11 mouse cellular contexts compared by ENCODE assay signal in the genomic region with DNA sequence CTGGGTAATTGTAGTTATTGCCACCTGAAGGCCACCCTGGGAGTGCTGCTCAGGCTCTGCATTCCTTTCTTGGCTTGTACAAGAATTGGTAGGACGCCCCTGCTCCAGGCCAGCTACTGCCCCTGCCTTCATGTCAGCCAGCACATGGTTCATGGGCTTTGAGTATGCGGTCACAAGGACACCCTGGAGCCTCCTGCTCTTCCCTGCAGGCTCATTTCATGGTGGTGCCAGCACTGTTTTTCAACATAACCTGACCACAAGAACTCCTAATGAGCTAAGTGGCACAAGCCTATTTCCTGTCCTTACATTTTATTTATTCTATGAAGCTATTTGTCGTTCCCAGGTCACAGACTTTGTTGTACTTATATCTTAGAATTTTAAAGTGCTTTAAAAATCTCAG.
DNase-seq lines count a peak whose midpoint lies in the region; ATAC-seq and TF ChIP-seq lines count a peak whose summit lies in the region.
"Had no signal": no experiment of that assay in that cellular context is flagged by ENCODE, and none has a peak within 500 bp of the region (broad histone marks: within the 10 kb centered on the region; RNA-seq: fewer than 3 reads in every experiment).

No protein-coding gene starts in this region.

- ATAC-seq in hindbrain, embryonic 14.5 days (ENCODE audit: low FRiP score), result no peak
- no peak for ATAC-seq in hindbrain, embryonic 11.5 days (ENCODE audit: low FRiP score)
- ATAC-seq in CD4-positive, CD25-positive, alpha-beta regulatory T cell, adult 4 months, result peak; percentile 12
- ATAC-seq in megakaryocyte, adult 5-6 weeks (ENCODE audit: poor library complexity, severe bottlenecking), result peak; percentile 11; the same call in 1 of the 2 replicates

- H3K36me3 ChIP-seq in hindbrain, embryonic 14.5 days (replicated peaks; ENCODE audit: control insufficient read depth, insufficient read depth), result no peaks in the 10 kb centered on the region
- H3K36me3 ChIP-seq in hindbrain, embryonic 11.5 days (ENCODE audit: control insufficient read depth, insufficient read depth, low read length), result no peaks in the 10 kb centered on the region

- WGBS in hindbrain, embryonic 14.5 days, result 56% methylated on average over 3 of the region's 3 CpGs
- WGBS in hindbrain, embryonic 11.5 days, result 64% methylated on average over 3 of the region's 3 CpGs

- no peak for TF ChIP-seq CTCF in bone marrow macrophage, adult 2 months (IDR thresholded peaks at IDR 0.05; ENCODE audit: low read depth, low read length)

- peaks cover 29% of the 10 kb centered on the region for H3K4me1 ChIP-seq in hindbrain, embryonic 14.5 days (replicated peaks; ENCODE audit: control insufficient read depth, insufficient read depth, low read length)
- peaks cover 4% of the 10 kb centered on the region; the same call in 1 of the 2 replicates for H3K4me1 ChIP-seq in hindbrain, embryonic 11.5 days (replicated peaks; ENCODE audit: control insufficient read depth, insufficient read depth, low read length)
- H3K4me1 ChIP-seq in bone marrow macrophage, adult 2 months (ENCODE audit: control insufficient read depth, insufficient read depth, low read length), result peaks cover 51% of the 10 kb centered on the region

- peak overlapping the region; percentile 60; the same call in 1 of the 2 replicates for H3K27ac ChIP-seq in hindbrain, embryonic 14.5 days
- H3K27ac ChIP-seq in hindbrain, embryonic 11.5 days (ENCODE audit: low read depth, low read length), result no peak overlapping the region
- peak overlapping the region; percentile 99 for H3K27ac ChIP-seq in bone marrow macrophage, adult 2 months (ENCODE audit: insufficient read depth, low read depth, low read length)
- H3K27ac ChIP-seq: limb, embryonic 12.5 days had no signal

- H3K27me3 ChIP-seq in hindbrain, embryonic 14.5 days (ENCODE audit: control insufficient read depth, insufficient read depth, low read length), result no peaks in the 10 kb centered on the region
- no peaks in the 10 kb centered on the region for H3K27me3 ChIP-seq in hindbrain, embryonic 11.5 days (ENCODE audit: control insufficient read depth, insufficient read depth, low read length)
- H3K27me3 ChIP-seq: limb, embryonic 12.5 days had no signal

- H3K9me3 ChIP-seq in hindbrain, embryonic 14.5 days (ENCODE audit: control insufficient read depth, low read length), result no peaks in the 10 kb centered on the region
- no peaks in the 10 kb centered on the region for H3K9me3 ChIP-seq in hindbrain, embryonic 11.5 days (ENCODE audit: control insufficient read depth, low read length)
- H3K9me3 ChIP-seq: limb, embryonic 12.5 days had no signal

- TF ChIP-seq POLR2A in bone marrow macrophage, adult 2 months (IDR thresholded peaks at IDR 0.05; ENCODE audit: borderline replicate concordance, low read depth, low read length), result no peak

- no peak for DNase-seq in hindbrain, embryonic 14.5 days (ENCODE audit: low spot score)
- no peak for DNase-seq in hindbrain, embryonic 11.5 days (ENCODE audit: low spot score)
- no peak for DNase-seq in gastrocnemius, postnatal 10 days
- no peak for DNase-seq in heart, adult 18-20 months
- no peak for DNase-seq in ovary, postnatal 14 days (ENCODE audit: low spot score)
- DNase-seq: adrenal gland, adult 8-10 months; heart, postnatal 4 days had no signal

- H3K4me3 ChIP-seq in hindbrain, embryonic 14.5 days (replicated peaks; ENCODE audit: low read length), result no peak overlapping the region
- H3K4me3 ChIP-seq in hindbrain, embryonic 11.5 days (ENCODE audit: low read depth, low read length), result no peak overlapping the region
- H3K4me3 ChIP-seq in bone marrow macrophage, adult 2 months (ENCODE audit: insufficient read depth, low read length), result no peak overlapping the region
- H3K4me3 ChIP-seq: limb, embryonic 12.5 days had no signal

- H3K4me2 ChIP-seq in hindbrain, embryonic 14.5 days (replicated peaks), result no peak overlapping the region
- no peak overlapping the region for H3K4me2 ChIP-seq in hindbrain, embryonic 11.5 days (replicated peaks; ENCODE audit: low read depth, low read length)
- H3K4me2 ChIP-seq: limb, embryonic 12.5 days had no signal

- H3K9ac ChIP-seq in hindbrain, embryonic 14.5 days, result no peak overlapping the region
- H3K9ac ChIP-seq in hindbrain, embryonic 11.5 days (ENCODE audit: low read depth, low read length), result no peak overlapping the region
- H3K9ac ChIP-seq: limb, embryonic 12.5 days had no signal

Comparison
In these comparisons a context has a peak if more than half of its experiments do, and no peak if none do; other contexts are left out.
1. ATAC-seq: peak in CD4-positive, CD25-positive, alpha-beta regulatory T cell, adult 4 months (single experiment) and megakaryocyte, adult 5-6 weeks (single experiment); none in hindbrain, embryonic 14.5 days (single experiment) and hindbrain, embryonic 11.5 days (single experiment).